Mouse (Mus musculus) erythroblast, embryonic 14.5 days (primary cell): ENCODE data around the gene 2010111I01Rik.

ENCODE experiments used
- GATA1 ChIP-seq: IDR thresholded peaks from 2 replicates; pipeline ENCODE4 v1.6.1; 2012; ENCODE audit warnings: low read length, inconsistent platforms, mixed read lengths
- TAL1 ChIP-seq: IDR thresholded peaks from 3 replicates; pipeline ENCODE4 v1.6.1; 2012; ENCODE audit warnings: low read length, inconsistent platforms, mixed read lengths

DNA sequence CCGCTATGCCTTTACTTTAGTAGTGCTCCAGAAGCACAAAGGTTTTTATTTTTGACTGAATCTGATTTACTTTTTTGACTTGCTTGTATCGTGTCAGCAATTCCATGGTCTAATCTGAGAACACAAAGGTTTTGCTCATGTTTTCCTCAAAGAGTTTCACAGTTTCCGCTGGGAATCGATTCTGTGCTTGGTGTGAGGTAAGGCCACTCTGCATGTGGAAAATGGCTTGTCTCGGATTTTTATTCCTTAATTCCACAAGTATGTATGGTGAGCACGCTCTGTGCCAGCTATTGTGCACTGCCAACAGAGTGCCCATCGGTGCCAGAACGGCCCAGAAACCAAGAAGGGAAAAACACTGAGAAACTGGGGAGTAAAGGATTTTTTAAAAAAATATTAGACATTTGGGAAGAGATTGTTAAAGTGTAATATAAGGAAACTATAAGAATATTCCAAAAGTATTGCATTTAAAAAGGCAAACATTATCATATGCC lies 132.8 kb downstream of the 2010111I01Rik start:
- TF ChIP-seq GATA1 (no peak), TAL1 (no peak)
